Mouse (Mus musculus) kidney, embryonic 14.5 days (tissue): ENCODE data around the gene Grb2. TPM values are rescaled to one million over a fixed set of nuclear protein-coding genes. Genes with fewer than 3 reads are reported as not detected.
"Not testable (repeated sequence)": the region's sequence is repeated elsewhere in the genome, so short reads cannot be mapped to it uniquely, and the experiment has no call there.

ENCODE experiments used
- ATAC-seq: fragments of 200-750 bp; cut with Nextera tagmentation; 2 replicates; pipeline ENCODE4 v1.8.0; 2017; ENCODE audit warnings: moderate number of reproducible peaks, mild to moderate bottlenecking, moderate TSS enrichment, moderate library complexity; ENCODE audit not compliant: low FRiP score, low TSS enrichment
- H3K27ac ChIP-seq: fragments of 300-500 bp; sonication (generic); 2 replicates; pipeline ENCODE4 v1.5.1; 2014; ENCODE audit warnings: low read depth, mild to moderate bottlenecking, low read length, moderate library complexity, mixed read lengths
- H3K27me3 ChIP-seq: fragments of 300-500 bp; sonication (generic); 2 replicates; pipeline ENCODE4 v1.6.1; 2014; ENCODE audit warnings: mild to moderate bottlenecking, low read length; ENCODE audit not compliant: control insufficient read depth, insufficient read depth
- H3K36me3 ChIP-seq: fragments of 300-500 bp; sonication (generic); 2 replicates; pipeline ENCODE4 v1.6.1; 2014; ENCODE audit warnings: low read length, mixed read lengths; ENCODE audit not compliant: control insufficient read depth, insufficient read depth
- H3K4me1 ChIP-seq: fragments of 300-500 bp; sonication (generic); 2 replicates; pipeline ENCODE4 v1.6.1; 2014; ENCODE audit warnings: low read length, mixed read lengths; ENCODE audit not compliant: control insufficient read depth, insufficient read depth
- H3K4me2 ChIP-seq: fragments of 300-500 bp; sonication (generic); replicated peaks from 2 replicates; pipeline ENCODE4 v1.6.1; 2014; ENCODE audit warnings: low read depth, mild to moderate bottlenecking, low read length
- H3K4me3 ChIP-seq: fragments of 300-500 bp; sonication (generic); 2 replicates; pipeline ENCODE4 v1.5.1; 2014; ENCODE audit warnings: mild to moderate bottlenecking, low read length
- H3K9ac ChIP-seq: fragments of 300-500 bp; sonication (generic); 2 replicates; pipeline ENCODE4 v1.6.1; 2014; ENCODE audit warnings: low read depth, mild to moderate bottlenecking, low read length, moderate library complexity
- H3K9me3 ChIP-seq: fragments of 300-500 bp; sonication (generic); 2 replicates; pipeline ENCODE4 v1.6.1; 2016; ENCODE audit warnings: low read length; ENCODE audit not compliant: control insufficient read depth
- WGBS: fragments of 180-500 bp; shearing (Covaris S2); extraction: QIAGEN DNeasy Blood & Tissue Kit; methylation state at CpG from one replicate; pipeline ENCODE4 v1.1.7; 2014; 5-methylcytosine and 5-hydroxymethylcytosine counted together
- polyA plus RNA-seq: library from polyadenylated mRNA; unstranded; fragments of >200 nt; fragmentation: Nextera tagmentation; extraction: Ambion mirVana; gene quantifications from 2 replicates; pipeline ENCODE4 v1.2.1, GENCODE M21; 2014

Gene Grb2
- polyA plus RNA-seq, 1 experiment from 2014 or later = 47.7 TPM

DNA sequence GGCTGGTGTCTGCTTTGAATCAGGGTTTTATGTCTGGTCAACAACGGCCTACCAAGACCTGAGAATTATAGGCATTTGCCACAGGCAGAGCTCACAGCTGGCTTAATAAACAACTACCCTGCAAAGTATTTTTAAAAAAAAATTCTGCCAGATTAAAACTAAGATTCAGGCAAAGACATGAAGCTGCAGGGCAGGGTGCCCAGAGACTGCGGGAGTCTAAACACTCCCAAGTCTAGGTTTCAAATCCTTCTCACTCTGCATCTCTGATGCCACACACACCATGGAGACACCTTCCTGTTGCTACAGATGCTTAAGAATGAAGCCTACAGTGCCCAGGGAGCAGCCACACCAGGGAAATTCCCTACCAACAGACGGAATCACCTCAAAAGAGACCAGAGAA is 56.7 kb downstream of the Grb2 start:
- Histone ChIP-seq H3K4me1 (no peaks in the 10 kb centered on the region), H3K36me3 (peaks cover 42% of the 10 kb centered on the region; the same call in 1 of the 2 replicates), H3K4me2 (no peak overlapping the region), H3K4me3 (no peak overlapping the region), H3K27ac (no peak overlapping the region), H3K27me3 (no peaks in the 10 kb centered on the region), H3K9ac (no peak overlapping the region), H3K9me3 (no peaks in the 10 kb centered on the region)
- WGBS = 84% methylated on average over 3 of the region's 3 CpGs
- ATAC-seq = no peak

DNA sequence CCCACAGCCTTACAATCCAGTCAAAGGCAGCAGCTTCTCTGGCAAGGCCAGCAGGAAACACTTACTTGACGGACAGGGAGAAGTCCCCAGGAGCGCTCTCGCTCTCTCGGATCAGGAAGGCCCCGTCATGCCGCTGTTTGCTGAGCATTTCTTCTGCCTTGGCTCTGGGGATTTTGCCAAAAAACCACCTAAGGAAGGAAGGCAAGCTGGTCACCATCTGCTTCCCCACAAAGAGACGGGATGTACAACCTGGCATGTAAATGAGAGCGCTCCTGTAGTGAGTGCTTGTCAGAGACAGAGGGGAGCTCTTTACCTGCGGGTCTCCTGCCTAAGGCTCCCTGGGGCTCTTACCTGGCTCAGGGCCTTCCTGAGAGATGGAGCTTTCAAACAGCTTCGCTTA is 58.7 kb downstream of the Grb2 start:
- Histone ChIP-seq H3K27me3 (no peaks in the 10 kb centered on the region), H3K4me3 (no peak overlapping the region), H3K9ac (no peak overlapping the region), H3K9me3 (no peaks in the 10 kb centered on the region), H3K4me1 (no peaks in the 10 kb centered on the region), H3K36me3 (peaks cover 46% of the 10 kb centered on the region; the same call in 1 of the 2 replicates), H3K4me2 (no peak overlapping the region), H3K27ac (no peak overlapping the region)
- WGBS = 76% methylated on average over 10 of the region's 10 CpGs
- no peak for ATAC-seq

DNA sequence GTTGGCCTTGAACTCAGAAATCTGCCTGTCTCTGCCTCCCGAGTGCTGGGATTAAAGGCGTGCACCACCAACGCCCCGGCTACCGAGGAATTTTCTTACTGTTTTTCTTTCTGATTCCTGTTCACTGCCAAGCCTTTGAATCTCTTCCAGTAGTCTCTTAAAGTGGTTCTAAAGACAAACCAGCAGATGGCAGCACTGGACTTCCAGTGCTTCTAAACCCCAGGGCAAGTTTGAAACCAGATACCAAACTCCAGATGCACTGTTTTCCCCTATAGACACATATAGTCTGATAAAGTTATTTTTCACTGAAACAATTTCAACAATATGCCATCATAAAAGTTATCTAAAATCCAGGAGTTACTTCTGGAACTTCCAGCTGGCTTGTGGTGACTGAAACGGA is 60.9 kb downstream of the Grb2 start:
- 51% methylated on average over 6 of the region's 6 CpGs for WGBS

DNA sequence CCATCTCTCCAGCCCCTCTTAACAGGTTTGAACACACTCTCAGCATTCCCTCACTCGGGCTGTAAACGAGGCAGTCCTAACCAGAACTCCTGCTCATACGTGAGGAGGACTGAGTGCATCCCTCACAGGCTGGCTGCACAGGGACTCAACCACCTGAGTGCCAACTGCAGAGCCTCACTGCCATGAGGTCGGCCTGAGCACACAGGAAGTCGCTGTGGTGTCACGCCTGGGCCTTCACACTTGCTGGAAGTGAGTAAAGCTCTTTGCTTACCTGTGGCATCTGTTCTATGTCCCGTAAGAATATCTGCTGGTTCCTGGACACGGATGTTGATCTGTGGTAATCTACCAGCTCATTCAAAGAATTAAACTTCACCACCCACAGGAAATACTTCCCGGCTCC is 62.0 kb downstream of the Grb2 start:
- 94% methylated on average over 9 of the region's 9 CpGs for WGBS
- no peaks in the 10 kb centered on the region for H3K9me3 ChIP-seq
- H3K9ac ChIP-seq = no peak overlapping the region
- H3K27ac ChIP-seq = no peak overlapping the region
- H3K27me3 ChIP-seq = no peaks in the 10 kb centered on the region
- no peak overlapping the region for H3K4me2 ChIP-seq
- no peak overlapping the region for H3K4me3 ChIP-seq
- no peak for ATAC-seq
- peaks cover 34% of the 10 kb centered on the region; the same call in 1 of the 2 replicates for H3K36me3 ChIP-seq
- no peaks in the 10 kb centered on the region for H3K4me1 ChIP-seq

More for the DNA sequence above, 60.9 kb downstream of the Grb2 start:
- Histone ChIP-seq H3K27me3 (no peaks in the 10 kb centered on the region), H3K36me3 (peaks cover 35% of the 10 kb centered on the region; the same call in 1 of the 2 replicates), H3K4me3 (no peak overlapping the region), H3K9me3 (no peaks in the 10 kb centered on the region), H3K9ac (no peak overlapping the region), H3K27ac (no peak overlapping the region), H3K4me1 (no peaks in the 10 kb centered on the region), H3K4me2 (no peak overlapping the region)
- no peak for ATAC-seq

DNA sequence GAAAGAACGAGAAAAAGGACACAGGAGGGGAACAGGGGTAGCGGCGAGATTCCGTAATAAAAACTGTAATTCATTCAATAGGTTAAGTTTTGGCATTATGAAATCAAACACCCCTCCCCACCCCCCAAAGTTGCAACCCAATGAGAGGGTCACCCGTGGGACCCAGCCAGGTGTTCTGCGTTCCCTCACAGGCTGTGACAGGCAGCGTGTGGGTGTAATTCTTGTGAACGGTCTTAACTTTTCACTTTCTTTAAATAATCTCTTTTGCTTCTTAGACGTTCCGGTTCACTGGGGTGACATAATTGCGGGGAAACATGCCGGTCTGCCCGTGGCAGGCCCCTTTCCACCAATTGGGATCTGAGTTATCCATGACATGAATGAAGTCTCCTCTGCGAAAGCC is 62.9 kb downstream of the Grb2 start:
- H3K9me3 ChIP-seq, H3K9ac ChIP-seq, H3K4me3 ChIP-seq, H3K4me2 ChIP-seq, H3K27ac ChIP-seq, H3K27me3 ChIP-seq, ATAC-seq, H3K4me1 ChIP-seq: not testable (repeated sequence)
- WGBS = 49% methylated on average over 14 of the region's 14 CpGs
- H3K36me3 ChIP-seq = peaks cover 31% of the 10 kb centered on the region; the same call in 1 of the 2 replicates

DNA sequence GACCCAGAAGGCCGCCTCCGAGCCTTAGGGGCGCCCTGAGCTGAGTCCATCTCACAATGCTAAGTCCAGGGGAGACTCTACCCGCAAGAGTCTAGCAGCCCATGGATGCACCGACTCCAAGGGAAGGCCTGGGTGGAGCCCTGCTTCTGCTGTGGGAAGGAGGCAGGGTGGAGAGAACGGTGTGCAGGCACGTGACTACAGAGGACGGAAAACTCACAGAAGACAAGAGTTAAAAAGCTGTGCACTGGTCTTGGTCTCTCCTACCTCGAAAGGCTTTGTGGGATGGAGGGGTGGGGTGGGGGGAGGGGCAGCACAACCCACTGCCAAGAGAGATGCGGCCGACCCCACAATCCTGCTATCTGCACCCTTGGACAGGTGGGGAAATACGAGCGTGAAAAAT is 64.1 kb downstream of the Grb2 start:
- WGBS = 92% methylated on average over 13 of the region's 13 CpGs
- Histone ChIP-seq H3K9ac (no peak overlapping the region), H3K9me3 (no peaks in the 10 kb centered on the region), H3K36me3 (peaks cover 24% of the 10 kb centered on the region; the same call in 1 of the 2 replicates), H3K4me3 (no peak overlapping the region), H3K4me1 (no peaks in the 10 kb centered on the region), H3K27ac (no peak overlapping the region), H3K27me3 (no peaks in the 10 kb centered on the region), H3K4me2 (no peak overlapping the region)
- no peak for ATAC-seq

DNA sequence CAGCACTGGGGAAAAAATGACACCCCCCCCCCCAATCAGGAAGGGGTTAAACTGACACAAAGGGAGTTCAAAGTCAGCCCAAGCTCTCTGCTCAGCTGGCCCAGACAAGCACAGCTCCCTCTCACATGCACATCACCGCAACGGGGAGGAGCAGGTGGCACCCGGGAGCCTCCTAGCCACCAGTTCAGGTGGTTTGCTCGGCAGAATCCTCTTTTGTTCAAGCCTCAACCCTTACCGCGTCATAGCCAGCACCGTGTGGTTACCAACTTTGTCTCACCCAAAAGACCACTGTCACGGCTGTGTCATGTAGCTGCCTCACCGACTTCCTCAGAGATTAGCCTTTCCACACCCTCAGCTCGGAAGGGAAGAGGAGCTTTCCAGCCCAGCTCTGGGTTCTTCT is 65.1 kb downstream of the Grb2 start:
- H3K36me3 ChIP-seq = peaks cover 16% of the 10 kb centered on the region; the same call in 1 of the 2 replicates
- no peak for ATAC-seq
- WGBS = 80% methylated on average over 10 of the region's 10 CpGs

DNA sequence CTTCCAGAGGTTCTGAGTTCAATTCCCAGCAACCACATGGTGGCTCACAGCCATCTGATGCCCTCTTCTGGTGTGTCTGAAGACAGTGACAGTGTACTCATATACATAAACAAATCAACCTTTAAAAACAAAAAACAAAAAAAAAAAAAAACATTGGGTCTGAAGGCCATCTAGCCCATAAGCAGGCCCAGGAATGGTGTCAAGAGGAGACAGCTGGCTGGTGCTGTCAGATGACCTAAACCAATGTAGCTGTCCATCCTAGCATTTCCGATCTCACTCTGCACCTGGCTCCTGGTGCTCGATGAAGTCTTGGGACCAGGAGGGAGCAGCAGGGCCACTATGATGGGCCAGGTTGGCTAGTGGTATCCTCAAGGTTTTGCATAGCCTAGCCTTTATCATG is 65.7 kb downstream of the Grb2 start:
- Histone ChIP-seq H3K36me3 (peaks cover 16% of the 10 kb centered on the region; the same call in 1 of the 2 replicates), H3K9me3 (no peaks in the 10 kb centered on the region), H3K27ac (no peak overlapping the region), H3K4me1 (no peaks in the 10 kb centered on the region), H3K4me3 (no peak overlapping the region), H3K27me3 (no peaks in the 10 kb centered on the region), H3K4me2 (no peak overlapping the region), H3K9ac (no peak overlapping the region)
- ATAC-seq = no peak
- WGBS = 94% methylated on average over 2 of the region's 2 CpGs

More for the DNA sequence above, 65.1 kb downstream of the Grb2 start:
- no peaks in the 10 kb centered on the region for H3K27me3 ChIP-seq
- H3K9me3 ChIP-seq = no peaks in the 10 kb centered on the region
- no peaks in the 10 kb centered on the region for H3K4me1 ChIP-seq
- no peak overlapping the region for H3K27ac ChIP-seq
- no peak overlapping the region for H3K4me2 ChIP-seq
- no peak overlapping the region for H3K9ac ChIP-seq
- H3K4me3 ChIP-seq = no peak overlapping the region

DNA sequence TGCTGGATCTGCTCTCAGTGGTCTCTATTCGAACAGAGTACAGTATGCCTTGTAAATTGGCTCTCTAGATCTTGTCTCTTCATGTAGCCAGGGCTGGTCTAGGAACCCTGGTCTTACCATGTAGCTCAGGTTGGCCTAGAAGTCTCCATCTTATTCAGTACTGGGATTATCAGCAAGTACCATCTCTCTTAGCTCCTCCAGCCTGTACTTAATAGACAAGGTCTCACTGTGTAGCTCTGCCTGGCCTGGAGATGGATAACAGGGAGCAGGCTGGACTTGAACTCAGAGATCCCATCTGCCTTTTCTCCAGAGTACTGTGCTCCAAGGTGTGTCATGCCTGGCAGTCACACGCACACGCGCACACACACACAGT is 66.7 kb downstream of the Grb2 start:
- Histone ChIP-seq H3K27ac (no peak overlapping the region), H3K4me1 (no peaks in the 10 kb centered on the region), H3K9me3 (no peaks in the 10 kb centered on the region), H3K4me2 (no peak overlapping the region), H3K27me3 (no peaks in the 10 kb centered on the region), H3K36me3 (peaks cover 16% of the 10 kb centered on the region; the same call in 1 of the 2 replicates), H3K4me3 (no peak overlapping the region), H3K9ac (no peak overlapping the region)
- 87% methylated on average over 4 of the region's 4 CpGs for WGBS
- ATAC-seq = no peak
